Mouse (Mus musculus) embryo, embryonic 10 days (tissue): Measurements from ENCODE around the gene Nphs1.
A peak's percentile ranks its signal among the peaks of the same experiment; 100 is the strongest.
"Not testable (repeated sequence)": the region's sequence is repeated elsewhere in the genome, so short reads cannot be mapped to it uniquely, and the experiment has no call there.

ENCODE experiments used
- DNase-seq: peaks from one replicate; pipeline ENCODE4 v3.0.0-alpha.2; 2015; ENCODE audit warnings: low spot score

The Nphs1 gene

DNA sequence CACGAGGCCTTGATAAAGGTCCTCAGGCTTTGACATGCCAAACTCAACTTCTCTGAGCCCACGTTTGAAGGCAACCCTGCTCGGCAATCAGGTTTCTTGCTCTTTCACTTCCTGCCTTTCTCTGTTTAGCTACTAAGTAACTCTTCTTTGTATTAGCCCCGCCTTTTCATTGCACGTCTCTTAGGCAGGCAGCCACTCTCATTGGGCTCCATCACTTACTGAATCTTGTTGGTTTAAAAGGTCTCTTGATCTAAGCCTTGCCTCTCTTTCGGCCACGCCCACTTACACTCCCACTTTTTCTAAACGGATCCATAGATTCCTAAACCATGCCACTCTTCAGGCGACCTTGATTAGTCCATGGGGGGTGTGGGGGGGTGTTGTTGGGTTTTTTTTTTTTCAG lies 14.4 kb upstream of the Nphs1 start:
- DNase-seq = no peak

DNA sequence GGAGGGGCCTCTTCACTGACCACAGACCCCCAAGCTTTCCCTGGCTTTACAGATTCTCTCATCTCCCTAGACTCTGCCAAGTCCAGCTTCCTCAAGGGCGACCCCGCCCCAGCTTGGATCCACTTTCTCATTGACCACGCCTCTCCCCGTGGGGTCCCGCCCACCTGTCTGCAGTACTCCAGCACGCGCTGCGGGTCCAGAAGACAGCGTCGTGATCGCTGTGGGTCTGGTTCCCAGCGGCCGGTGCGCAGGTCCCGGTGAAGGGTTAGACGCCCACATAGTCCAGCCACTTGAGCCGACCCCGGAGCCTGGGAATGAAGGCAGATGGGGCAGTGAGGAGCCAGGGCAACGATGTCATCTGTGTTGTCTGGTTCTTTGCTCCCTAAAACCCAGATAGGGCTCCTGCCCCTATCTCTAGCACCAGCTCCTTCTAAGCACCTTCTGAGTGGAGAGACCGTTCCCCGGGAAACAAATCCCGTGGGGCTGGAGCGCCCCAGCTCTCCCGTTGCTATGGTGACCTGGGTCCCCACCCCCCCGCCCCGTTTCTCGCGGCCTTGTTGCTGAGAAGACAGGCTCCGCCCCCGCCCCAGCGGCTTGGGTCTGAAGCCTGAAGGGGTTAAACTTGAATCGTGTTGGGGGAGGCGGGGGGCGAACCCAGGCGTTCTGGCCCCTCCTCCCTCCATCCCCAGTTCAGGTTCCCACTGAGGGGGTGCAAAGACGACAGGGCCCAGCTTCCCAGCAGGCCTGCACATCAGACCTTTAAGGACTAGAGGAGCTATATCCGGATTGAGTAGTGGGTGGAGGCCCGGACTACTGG lies 13.8 kb upstream of the Nphs1 start:
- peak; percentile 73 for DNase-seq

DNA sequence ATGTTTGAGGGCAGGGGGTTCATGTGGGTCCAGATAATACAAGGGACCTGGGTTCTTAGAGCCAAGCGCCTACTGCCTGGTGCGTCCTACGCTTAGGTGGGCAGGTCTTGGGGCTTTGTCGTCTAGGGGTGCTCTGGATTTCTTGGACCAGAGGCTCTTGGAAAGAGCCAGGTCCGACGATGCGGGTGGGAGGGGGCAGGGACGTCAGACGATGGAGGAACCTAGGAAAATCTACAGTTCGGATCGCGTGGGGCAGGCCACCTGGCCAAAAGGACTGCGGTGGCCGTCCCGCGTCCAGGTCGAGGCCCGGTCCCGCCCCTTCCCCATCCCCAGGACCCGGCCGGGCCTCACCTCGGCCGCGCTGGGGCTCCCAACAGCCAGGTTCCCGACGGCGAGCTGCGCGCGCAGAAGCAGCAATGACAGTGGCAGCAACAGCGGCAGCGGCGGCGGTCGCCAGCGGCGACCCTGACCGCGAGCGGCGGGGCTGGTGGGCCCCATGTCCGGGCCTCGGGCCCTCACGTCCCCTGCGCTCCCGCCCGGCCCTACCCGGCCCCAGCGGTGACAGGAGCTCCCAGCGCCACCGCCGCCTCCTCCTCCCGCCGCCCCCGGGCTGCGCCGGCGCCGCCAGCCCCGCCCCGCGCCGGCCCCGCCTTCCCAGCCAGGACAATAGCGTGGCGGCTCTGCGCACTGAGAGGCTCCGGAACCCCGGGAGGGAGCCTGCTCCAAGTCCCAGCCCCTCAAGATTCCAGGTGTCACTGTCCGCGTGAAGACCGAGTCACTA lies 13.0 kb upstream of the Nphs1 start, which contains the start of gene Aplp1:
Aplp1 (minus strand) TSS at position 565 of the 781 bp plus-strand sequence.
- peak; percentile 66 for DNase-seq

DNA sequence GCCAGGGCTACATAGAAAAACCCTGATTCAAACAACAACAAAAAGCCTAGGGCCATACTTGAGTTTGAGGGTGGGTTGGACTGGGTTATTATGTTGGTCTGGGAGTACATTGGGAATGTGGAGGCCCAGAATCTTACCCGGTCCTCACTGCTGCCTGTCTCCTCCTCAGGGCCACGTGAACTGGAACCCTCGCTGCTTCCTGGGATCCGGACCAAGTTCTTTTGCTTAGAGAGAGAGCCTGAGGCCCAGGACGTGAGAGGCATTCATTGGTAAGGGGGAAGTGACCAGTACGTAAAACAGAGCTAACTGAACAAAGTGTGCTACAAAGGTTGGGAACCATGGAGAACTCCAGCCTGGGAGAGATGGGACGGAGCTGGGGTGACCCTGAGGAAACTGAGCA lies 7.9 kb upstream of the Nphs1 start:
- DNase-seq = no peak

DNA sequence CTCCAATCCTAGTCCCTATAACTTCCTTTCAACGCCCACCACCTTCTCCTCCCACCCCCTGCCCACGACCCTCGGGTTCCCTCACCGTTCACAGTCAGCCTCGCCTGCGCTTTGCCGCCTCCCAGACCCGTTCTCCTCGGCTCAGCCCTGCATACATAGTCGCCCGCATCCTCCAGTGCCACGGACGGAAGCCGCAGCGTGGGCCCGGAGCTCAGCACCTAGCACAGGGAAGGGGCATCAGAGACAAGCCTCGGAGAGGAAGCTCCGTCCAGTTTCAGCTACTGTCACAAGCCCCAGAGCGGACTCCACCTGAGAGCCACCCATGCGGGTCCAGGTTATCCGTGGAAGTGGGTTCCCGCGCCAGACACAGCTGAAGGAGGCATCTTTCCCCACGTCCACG lies 4.8 kb upstream of the Nphs1 start:
- DNase-seq = no peak

DNA sequence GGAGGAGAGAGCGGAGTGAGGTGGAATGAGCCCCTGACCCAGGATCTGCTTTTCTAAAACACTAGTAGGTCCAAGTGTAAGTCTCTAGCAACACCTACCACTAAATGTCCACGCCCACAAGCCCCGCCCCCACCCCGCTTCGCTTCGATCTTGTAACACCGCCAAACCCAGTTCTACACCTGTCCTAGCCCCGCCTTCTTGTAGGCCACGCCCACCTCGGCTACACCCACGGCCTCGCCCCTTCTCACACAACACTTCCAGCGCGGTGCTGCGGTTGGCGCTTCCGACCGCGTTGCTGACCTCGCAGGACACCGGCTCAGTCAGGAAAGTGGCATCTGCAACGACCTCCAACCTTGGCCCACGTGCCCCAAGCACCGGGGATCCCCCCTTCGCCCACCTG lies 4.3 kb upstream of the Nphs1 start:
- DNase-seq = no peak

DNA sequence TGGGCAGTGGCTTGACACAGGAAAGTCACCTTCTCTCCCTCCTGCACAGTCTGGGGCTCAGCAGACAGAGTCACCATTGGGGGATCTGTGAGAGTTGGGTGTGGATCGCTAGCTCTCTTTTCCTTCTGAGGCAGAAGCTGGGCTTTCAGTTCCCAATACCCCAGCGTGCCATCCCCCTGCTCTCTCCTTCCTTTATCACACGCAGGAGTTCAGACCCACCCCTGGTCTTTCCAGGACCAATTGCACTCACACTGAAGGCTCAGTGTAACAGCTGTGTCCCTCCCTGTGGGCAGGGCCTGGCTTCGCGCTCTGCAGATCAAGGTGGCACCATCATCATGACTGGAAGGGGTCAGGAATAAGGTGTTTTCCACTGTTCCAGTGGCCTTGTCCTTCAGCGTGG lies 3.9 kb upstream of the Nphs1 start:
- DNase-seq = no peak

DNA sequence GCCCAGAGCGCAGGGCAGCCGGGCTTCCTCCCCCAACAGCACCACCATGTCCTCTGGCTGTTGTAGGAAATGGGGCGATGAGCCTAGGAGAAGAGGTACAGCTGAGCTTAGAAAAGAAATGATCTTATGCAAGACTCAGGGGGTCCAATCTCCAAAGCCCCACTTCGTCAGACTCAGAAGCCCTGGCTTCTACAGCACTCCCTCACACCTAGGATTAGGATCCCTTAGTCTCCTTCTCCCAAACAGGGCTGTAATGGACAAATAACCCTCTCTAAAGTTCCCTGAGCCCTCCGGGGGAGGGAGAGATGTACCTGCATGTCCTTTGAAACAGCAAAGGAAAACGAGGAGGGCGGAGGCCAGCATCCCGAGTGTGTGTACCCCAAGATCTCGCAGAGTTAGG lies 1.6 kb upstream of the Nphs1 start:
- DNase-seq = no peak

DNA sequence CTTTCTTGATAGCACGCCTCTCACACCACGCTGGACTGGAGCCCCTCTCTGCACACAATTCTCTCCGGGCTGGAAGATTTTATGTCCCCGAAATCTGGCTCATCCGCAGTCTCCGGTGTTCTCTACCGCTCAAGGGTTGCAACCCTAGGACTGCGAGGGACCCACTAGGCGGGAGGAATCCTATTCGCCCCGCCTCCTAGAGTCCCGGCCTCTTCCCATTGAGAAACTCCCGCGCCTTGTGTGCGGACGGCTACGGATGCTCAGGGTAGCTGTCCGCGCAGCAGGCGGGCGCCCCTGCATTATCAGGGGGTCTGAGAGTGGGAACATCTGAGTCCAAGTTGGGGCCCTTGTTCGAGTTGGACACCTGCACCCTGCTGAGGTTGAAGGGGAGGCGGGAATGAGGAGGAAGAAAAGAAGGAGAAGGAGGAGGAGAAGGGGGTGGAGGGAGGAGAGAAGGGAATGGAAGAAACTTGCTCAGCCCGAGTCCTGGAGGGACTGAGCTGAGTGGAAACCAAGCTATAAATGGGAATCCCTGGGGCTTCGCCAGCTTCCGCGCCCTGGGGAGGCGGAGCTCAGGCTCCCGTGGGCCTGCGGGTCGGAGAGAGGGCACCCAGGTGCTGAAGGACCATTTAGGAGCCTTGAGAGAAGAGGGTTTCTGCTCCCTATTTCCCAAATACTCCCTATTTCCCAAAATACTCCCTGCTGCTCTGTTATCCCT lies 1.0 kb upstream of the Nphs1 start:
- DNase-seq = peak; percentile 41

DNA sequence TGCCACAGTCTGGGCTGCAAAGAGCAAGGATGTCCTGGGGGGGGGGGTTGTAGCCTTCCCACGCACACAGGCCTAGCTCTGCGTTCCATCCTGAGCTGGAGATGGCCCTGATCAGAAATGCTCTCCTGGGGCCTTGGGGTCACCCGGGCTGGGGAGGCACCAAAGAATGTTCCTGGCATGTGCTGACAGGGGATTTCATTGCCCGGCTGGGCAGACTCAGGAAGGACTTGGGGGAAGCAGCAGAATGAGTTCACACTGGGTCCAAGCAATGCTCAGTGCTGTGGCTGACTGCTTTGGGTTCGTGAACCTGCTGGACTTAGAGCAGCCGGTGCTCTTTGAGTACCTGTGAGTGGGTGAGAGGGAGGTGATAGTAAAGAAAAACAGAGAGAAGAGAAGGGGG lies 1.4 kb downstream of the Nphs1 start:
- no peak for DNase-seq

DNA sequence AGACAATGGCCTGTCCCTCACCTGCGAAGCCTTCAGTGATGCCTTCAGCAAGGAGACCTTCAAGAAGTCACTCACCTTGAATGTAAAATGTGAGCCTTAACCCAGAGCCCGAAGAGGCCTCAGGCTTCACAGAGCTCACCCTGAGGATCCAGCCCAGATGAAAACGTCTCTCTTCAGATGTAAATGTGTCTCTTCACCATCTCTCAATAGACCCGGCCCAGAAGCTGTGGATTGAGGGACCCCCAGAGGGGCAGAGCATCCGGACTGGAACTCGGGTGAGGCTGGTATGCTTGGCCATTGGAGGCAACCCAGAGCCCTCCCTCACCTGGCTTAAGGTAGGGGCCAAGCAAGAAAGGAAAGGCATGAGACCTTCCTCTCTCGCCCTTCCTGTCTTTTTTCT lies 5.5 kb downstream of the Nphs1 start:
- DNase-seq = no peak

DNA sequence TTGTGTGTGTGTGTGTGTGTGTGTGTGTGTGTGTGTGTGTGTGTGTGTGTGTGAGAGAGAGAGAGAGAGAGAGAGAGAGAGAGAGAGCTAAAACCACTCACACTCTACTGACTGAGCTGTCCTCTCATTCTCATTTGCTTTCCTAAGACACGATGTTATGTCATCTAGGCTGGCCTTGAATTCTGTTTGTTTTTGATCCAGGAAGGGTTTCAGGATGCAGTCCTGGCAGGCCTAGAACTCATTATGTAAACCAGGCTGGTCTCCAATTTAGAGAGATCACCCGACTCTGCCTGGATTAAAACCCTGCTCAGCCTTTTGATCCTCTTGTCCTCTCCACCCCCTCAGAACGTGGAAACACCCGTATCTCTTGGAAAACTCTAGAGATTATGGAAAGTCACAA lies 5.9 kb downstream of the Nphs1 start:
- DNase-seq = no peak

DNA sequence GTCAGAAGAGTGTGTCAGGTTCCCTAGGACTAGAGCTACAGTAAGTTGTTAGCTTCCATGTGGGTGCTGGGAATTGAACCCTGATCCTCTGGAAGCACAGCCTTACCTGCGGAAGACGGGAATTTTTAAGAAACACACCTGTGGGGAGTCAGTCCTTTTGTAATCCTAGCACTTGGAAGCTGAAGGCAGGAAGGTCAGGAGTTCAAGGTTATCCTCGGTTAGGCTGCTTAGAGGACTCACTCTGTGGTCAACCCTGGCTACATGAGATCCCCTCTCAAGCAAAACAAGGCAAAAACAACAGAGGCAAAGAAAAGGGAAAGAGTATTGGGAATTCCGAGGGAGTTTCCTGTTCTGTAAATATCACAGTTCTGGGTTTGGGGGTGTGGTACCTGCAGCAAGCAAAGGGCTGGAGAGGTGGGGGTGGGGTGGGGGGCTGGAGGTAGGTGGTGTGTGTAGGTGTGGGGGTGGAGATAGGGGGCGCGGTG lies 6.7 kb downstream of the Nphs1 start:
- no peak for DNase-seq

DNA sequence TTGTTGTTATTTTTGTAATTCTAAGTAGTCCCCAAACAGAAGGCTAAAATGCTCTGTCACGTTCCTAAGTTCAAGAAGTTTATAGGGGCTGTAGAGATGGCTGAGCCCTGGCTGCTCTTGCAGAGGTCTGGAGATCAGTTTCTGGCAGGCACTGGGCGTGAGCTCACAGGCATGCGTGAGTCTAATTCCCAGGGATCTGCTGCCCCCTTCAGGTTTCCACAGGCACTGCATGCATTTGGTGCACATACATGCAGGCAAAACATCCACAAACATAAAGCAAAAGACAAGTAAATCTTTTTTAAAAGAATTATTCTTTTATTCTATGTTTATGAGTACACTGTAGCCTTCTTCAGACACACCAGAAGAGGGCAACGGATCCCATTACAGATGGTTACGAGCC lies 14.3 kb downstream of the Nphs1 start:
- DNase-seq = peak; percentile 56

DNA sequence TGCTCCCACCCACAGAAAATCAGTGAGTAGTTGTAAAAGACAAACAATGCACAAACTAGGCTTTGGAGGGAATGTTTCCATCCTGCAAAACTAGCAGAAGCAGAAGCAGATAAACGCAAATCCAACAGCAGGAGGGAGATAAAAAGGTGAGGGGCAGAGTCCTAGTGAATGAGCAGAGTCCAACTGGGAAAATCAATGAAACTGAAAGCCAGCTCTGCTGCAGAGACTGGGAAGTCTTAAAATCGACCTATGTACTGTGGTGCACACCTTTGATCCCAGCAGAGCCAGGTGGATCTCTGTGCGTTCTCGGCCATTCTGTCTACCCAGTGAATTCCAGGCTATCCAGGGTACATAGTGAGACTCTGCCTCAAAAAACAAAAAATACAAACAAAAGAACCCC lies 16.9 kb downstream of the Nphs1 start:
- no peak for DNase-seq

DNA sequence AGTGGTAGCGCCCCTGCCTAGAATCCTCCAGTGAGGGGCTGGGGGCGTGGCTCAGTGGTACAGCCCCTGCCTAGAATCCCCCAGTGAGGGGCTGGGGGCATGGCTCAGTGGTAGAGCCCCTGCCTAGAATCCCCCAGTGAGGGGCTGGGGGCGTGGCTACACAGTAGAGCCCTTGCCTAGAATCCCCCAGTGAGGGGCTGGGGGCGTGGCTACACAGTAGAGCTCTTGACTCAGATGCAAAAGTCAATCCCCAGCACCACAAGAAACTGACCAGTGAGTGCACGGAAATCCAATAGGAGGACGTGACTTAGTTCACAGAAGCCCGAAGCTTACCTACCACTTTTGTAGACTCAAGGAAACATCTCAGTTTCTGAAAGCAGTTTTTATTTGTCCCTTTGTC lies 18.0 kb downstream of the Nphs1 start:
- DNase-seq = not testable (repeated sequence)

DNA sequence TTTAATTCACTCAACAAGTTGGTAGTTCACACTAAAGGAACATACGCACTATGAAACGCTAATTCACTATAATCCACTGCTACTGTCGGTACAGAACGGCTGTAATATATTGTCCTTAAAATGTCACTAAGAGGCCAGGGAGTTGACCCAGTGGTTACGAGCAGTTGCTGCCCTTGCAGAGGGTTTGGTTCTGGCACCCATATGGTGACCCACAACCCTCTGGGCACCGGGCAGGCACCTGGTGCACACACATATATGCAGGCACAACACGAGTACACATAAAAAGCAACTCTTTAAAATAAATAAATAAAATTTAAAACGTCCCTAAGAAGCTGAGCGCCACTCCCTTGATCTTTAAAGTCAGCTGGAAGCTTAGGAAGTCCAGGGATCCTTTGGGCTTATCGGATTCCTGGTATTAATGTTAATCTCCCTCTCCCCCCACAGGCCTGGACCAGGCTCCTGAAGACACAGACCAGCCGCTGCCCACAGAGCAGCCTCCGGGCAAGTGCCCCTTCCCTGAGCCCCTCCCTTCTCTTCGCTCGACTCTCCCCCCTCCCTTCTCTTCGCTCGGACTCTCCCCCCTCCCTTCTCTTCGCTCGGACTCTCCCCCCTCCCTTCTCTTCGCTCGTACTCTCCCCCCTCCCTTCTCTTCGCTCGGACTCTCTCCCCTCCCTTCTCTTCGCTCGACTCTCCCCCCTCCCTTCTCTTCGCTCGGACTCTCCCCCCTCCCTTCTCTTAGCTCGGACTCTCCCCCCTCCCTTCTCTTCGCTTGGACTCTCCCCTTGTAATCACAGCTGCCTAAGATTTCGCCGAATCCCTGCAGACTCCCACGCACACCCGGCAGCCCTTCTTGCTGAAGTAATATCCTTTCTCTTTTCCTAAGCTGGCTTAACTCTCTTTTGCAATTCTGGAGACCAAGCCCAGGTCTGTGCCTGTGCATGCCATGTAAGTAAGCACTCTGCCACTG lies 19.6 kb downstream of the Nphs1 start:
- DNase-seq = peak; percentile 32

DNA sequence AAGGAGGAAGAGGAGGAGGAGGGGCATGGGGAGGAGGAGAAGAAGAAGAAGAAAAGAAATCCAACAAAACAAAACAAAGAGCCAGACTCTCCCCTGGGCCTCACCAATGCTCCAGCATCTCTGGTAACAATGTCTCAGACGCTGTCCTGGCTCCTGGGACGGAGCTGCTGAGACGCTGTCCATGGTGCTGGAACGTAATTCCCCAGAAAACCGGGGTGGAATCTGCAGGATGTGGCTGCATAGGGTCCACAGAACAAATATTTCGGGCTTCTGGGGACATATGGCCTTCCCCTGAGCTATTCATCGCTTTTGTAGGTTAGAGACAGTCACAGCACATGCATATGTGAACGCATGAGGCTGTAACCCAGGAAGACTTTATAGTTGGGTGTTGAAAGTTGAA lies 26.1 kb downstream of the Nphs1 start:
- DNase-seq = peak; percentile 81

DNA sequence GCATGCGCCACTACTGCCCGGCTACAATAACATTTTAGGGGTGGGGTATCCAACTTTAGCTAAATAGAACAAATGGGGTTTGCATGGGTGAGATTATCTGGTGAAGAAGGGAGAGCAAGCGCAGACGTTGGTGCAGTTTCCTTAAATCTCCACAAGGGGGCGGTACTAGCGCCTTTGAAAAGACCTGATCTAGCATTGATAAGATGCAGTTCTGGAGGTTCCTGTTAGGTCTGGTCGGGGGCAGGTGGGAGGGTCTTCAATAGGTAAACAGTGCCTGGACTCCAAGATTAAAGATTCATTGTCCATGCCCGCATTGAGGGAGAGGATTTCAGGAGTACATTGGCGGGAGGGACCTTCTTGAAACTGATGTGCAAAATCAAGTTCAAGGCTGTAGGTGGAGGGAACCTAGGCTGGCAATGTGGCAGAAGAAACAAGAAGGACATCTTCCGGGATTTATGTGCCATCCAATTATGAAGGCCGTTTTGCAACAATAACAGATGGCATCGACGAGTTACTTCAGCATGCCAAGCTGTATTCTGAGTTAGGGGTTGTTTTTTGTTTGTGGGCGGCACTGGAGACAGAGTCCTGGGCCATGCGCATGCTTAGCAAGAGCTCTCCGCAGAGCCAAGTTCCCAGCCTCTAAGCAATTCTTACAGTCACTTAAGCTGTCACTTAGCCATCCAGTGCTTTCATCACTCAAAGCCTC lies 32.3 kb downstream of the Nphs1 start:
- peak; percentile 58 for DNase-seq

DNA sequence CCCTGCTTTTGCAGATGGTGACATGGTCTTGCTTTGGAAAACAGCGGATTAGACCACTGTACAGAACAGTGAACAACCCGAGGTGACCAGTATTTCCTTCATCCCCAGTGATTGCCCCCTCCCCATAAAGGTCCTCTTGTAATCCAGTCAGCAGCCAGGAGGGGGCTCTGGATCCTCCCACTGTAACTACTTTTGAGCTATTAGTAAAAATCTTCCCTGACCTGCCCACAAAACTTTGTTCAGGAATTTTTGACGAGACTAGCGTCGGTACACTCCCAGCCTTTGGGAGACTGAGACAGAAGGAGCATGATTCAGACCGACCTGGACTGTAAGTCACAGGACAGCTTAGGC lies 32.8 kb downstream of the Nphs1 start:
- no peak for DNase-seq

DNA sequence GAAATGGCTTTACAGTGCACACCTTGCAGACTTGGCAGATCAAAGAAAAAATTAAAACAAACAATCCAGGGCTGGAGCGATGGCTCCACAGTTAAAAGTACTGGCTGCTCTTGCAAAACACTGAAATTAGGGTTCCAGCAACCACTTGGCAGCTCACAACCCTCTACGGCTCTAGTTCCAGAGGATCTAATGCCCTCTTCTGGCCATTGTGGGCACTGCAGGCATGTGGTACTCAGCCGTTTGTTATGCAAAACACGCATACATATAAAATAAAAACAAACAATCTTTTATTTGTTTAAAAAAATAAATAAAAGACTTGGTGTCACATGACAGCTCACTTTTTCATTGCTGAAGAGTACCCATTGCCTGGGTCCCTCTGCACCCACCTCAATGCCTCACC lies 34.6 kb downstream of the Nphs1 start:
- DNase-seq = peak; percentile 87
